Mouse (Mus musculus): ENCODE data around the gene Gm44973. TPM values are rescaled to one million over a fixed set of nuclear protein-coding genes. Genes with fewer than 3 reads are reported as not detected.

Gm44973 gene
- not detected for total RNA-seq (2023)

DNA sequence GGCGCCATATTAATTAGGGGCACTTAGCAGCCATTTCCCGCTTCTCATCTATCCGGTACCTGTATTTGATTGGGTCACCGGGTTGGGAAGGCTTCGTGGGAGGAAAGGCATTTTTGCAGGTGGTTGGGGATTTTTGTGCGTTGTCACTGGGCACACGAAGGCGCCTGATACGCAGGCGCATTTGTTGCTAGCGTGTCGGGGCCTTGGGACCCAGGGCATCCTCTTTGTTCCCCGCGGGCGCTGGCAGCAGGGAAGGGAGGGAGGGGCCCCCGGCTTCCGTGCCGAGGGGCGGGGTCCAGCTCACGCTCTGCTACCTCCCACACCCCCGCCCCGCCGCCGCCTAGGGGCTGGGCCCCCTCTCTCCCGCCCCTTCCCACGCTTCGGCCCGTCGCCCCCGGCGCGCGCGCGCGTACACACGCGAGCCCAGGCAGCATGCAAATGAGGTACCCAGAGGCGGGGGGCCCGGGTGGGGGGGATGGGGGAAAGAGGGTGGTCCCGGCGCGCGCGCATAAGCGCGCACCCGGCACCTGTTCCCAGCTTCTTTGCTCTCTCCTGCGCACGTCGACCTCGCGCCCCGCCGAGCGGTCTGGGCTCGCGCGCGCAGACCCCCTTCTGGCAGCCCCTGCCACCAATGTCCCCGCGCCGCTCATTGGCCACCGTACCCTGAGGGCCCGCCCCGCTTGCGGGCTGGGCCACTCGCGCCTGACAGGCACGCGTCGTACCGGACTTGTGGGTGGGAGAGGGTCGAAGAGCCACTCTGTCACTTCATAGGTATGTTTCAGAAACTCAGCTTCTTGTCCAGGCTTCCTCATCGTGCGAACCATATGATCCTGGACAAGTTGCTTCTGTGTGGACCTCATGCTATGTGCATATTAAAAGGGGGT, at the start of gene Gm44973:
TSS of gene Gm44973 (plus strand) at position 379 of the 884 bp plus-strand sequence.

DNA sequence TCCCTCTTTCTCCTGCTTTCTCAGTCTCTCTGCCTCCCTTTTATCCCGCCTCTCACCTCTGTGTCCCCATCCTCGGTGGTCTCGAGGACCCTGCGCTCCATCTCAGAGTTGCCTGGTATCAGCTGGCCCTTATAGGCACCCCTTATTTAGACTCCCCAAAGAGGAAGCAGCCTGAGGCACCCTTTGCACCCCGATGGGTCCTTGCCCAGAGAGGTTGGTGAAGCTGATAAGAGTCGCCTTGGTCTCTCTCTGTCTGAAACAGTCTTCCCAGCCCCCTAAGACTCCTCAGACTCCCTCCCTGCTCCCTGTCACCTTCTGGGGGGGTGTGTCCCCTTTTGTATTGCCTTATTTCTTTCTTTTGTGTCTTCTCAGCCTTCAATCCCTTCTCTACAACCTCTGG, 44.2 kb upstream of the Gm44973 start, which contains the start of gene Sbk3:
TSS of gene Sbk3 (minus strand) at position 101 of the 400 bp plus-strand sequence.

DNA sequence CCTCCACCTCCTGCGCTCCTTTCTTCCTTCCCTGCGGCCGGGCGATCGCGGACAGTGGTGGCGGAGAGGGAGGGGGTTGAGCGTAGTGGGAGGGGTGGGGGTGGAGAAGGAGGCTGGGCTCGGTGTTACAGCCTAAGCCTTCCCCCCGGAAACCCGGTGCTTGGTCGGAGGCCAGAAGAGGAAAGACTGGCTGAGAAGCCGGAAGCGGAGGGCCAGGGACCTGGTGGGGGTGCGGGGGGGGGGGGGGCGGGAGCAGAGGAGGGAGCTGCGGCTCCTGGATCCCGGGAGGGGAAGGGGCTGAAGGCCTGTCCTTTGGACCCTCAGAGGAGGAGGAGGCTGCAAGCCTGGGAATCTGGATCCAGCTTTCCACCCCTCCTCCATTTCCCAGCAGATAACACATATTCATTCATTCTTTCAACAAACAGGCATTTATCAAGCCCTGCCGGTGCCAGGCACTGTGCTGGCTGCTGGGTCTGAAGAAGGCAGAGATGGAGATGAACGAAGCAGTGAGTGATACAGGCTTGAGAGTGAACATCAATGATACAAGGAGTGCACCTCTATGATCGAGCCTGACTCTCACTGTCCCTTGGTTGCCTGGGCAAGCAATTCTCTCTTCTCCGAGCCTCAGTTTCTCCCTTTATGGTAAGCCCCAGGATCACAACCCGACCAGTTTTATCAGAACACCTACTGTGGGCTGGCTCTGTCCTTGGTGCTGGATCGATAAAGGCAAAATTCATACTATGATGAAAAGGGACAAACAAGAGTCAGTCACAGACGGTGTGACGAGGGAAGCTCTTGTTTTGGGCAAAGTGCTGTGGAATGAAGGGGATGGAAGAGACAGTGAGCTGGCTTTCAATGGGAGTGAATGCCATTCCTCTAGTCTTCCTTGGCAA, 19.0 kb upstream of the Gm44973 start, which contains the start of gene Zfp579:
TSS of gene Zfp579 (minus strand) at position 156 of the 893 bp plus-strand sequence.

DNA sequence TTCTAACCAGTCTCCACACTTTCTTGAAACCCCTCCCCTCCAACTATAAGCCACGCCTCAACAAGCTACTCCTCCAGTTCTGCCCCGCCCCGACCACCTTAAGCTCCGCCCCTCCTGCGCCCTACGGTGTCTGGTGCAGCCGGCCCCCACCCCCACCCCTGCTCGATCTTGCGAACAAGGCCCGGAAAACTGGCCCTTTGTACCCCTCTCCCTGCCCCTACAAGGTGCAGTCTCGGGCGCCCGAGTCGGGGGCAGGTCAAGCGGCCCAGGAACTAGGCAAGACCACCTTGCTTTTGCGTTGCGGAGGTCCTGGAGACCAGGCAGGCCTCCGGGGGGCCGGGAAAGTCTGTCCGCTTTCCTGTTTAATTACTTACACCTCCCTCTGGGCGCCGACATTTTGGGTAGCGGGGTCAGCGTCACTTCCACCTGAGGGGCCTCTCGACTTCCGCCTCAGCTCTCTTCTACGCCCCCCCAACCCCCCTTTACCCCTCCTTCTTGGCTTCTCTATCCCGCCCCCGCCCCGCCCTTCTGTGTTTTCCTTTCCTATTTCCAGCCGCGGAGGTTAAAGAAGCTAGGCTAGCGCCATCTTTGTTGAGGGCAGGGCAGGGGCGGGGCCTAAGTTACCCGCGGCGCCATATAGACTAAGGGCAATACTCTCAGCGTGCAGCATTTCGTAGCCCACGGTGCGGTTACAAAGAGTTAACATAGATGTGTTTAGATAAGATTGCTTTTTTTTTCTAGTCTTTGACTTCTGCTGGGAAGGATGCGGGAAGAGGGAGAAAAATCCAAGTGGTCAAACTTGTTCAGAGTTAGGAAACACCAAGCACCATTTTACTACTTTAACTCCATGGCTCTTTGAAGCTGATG, 812 bp upstream of the Gm44973 start, which contains the start of the genes Zfp524 and Fiz1:
TSS of gene Zfp524 (plus strand) at position 165 of the 867 bp plus-strand sequence.
TSS of gene Fiz1 (minus strand) at position 447 of the 867 bp plus-strand sequence.

DNA sequence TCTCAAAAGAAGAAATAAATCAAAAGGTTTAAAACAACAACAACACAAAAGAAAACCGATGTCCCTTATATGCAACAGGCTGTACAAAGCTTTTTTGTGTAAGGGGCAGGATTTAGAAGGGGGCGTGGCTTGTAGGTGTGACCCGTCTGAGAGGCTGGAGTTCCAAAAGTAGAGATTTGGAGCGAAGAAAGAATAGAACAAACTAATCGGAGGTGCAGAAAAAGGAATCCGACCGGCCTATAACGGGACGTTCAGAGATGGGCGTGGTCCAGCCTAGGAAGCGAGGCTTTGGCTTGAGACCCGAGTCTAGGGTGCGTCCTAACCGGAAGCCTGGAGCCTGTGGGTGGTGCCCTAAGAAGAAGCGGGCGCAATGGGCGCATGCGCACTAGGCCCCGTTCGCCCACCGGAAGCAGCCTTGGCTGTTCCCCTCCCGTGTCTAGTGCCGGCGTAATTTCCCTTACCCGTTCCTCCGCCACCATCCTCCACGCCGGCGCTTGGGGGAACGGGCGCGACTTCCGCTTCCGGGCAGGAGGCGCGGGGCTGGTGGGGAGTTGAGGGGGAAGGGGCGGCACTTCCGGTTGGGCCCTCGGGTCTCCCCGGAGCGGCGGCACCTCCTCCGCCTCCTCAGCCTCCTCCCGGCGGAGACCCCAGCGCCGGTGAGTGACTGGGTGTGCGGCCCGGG, 4.8 kb downstream of the Gm44973 start, which contains the start of the genes Zfp865 and Ccdc106:
TSS of gene Zfp865 (plus strand) at position 377 of the 682 bp plus-strand sequence.
TSS of gene Ccdc106 (plus strand) at position 554 of the 682 bp plus-strand sequence.

DNA sequence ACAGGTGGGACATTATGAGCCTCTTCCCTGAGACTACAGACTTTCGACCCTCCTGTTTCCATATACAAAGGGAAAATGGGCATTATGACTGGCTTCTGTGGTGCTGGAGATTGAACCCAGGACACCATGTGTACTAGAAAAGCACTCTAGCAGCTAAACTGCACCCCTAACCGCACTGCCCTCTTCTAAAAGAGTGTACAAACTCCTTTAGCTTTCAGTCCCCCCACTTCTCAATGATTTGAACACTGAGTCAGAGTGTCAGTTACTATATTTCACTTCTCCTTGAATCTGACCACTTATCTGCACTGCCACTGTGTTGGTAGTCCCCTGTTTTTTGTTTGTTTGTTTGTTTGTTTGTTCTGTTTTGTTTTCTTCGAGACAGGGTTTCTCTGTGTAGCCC, 18.5 kb downstream of the Gm44973 start, which contains the start of gene 4632433K11Rik:
TSS of gene 4632433K11Rik (plus strand) at position 301 of the 400 bp plus-strand sequence.

DNA sequence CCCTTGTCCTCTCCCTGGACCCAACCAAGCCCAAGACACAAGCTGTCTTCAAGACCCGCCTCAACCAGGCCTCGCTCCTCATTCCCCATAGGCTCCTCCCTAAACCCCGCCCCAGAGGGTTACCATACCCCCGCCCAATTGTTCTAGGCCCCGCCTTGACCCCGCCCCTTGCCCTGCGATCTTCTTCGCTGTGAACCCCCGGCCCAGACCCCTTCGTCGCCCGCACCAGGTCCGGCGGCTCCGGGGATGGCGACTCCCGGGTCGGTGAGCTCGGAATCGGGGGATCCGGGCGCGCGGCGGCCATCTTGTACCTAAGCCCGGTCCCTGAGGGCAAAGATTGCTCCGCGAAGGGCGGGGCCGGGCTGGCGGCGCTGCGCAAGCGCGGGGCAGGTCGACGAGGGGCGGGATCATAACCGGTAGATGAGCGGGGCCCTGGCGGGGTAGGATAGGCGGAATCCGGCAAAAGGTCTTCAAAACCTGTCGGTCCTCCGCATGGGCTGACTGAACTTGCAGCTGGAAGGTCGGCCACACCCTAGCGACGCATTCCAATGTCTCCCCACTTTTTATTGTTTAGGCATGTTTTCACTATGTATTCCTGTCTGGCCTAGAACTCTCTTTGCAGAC, 22.9 kb downstream of the Gm44973 start, which contains the start of gene Zfp784:
TSS of gene Zfp784 (minus strand) at position 338 of the 624 bp plus-strand sequence.

DNA sequence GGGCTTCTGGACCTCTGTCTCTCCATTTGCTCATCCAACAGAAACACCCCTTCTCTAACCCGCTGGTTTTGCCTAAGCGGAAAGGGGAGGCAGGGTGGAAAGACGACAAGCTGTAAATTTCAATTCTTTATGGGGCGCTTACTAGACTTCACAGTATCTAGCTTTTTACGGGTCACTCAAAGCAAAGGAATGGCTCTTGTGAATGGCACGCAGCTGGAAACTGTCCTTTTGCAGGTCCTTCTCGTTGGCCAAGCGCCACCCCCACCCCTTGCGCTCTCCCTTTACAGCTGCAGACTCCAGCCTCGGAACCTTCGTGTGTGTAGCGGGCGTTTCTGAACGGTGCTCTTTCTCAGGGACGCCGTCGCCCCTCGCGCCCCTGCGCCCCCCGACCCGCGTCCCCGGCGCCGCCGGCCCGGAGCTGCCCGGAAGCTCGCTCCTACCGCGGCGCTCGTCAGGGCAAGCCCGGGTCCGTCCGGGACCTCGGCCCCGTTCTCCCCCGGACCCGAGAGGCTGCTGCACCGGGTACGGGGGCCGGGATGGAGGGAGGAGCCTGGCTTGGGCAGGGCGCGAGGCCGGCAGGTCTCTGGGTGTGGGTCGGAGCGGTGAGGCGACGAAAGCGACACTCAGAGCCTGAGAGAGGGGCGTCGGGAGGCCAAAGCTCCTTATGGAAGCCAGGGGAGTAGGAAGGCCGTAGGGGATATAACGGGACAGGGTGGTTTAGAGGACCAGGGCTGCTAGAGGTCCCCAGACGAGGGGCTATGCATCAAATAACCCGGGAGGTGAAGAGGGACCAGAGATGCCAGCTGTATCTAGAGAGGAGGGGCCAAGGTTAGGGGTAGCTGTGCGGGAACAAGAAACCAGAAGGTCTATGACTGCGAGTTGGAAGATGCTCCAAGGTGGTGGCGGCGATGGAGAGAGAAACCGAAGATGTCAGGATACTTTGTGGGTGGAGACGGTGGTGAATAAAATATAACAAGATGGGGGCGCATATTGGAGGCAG, 36.2 kb downstream of the Gm44973 start, which contains the start of gene Zfp580:
TSS of gene Zfp580 (plus strand) at position 346 of the 1,000 bp plus-strand sequence.

DNA sequence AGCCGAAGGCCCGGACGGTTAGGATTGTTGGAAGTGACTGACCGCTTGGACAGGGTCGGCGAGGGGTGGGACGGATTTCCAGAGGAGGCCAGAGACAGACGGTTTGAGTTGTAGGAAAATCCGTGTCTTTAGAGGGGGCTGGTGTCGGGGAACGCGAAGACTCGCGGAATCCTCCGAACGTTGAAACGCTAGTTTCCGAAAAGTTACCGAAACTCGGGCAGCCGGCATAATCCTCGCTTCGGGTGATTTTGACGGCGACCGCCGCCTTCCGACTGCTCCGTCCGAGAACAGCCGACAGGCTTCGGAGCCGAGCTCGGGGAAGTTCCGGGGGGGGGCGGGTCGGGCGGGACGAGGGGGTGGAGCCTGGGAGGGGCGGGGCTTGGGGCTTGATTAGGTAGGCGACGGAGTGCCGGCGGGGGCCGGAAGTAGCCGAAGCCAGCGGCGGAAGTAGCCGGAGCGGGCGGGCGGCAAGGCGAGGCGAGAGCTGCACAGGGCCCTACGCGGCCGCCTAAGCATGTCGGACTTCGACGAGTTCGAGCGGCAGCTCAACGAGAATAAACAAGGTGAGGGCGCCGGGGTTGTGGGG, 46.6 kb downstream of the Gm44973 start, which contains the start of gene U2af2:
TSS of gene U2af2 (plus strand) at position 370 of the 586 bp plus-strand sequence.

DNA sequence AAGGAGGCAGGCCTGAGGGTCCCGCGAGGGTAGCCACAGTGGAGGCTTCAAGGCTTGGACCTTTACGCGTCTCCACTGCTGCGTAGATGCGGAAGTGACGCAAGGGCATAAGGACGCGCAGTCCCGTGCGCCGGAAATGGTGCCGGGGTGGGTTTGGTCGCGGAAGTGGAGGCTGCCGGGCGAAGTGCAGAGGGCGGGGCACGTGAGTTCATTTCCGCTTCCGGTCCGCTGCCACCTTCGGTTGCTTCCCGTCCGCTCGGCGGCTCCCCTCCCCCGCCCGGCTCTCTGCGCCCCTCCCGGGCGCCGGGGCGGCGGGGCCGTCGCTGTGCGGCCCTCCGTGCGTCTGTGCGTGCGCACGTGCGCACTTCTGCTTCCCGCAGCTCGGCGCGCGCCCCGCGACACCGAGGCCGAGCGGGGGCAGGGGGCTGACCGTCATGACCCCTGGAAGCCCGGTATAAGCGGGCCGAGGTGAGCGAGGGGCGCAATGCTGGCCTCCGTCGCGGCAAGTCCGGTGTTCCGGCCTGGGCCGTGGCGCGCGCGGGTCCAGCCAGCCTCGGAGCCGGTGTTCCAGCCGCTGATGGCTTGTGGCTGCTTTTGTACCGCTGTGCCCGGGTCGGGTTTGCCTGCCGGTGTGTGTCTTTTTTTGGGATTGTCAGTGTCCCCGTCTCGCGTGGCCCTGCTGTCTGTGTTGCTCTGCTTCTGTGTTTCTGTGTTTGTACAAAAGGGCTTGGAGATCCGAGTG, 64.9 kb downstream of the Gm44973 start, which contains the start of gene Epn1:
TSS of gene Epn1 (plus strand) at position 226 of the 742 bp plus-strand sequence.

Other genes starting within 250 kb of the Gm44973 start
- not detected for gene Fam71e2, start 244.2 kb upstream of the Gm44973 start, total RNA-seq (2023)
- not detected for gene Il11, start 232.6 kb upstream of the Gm44973 start, total RNA-seq (2023)
- gene Tmem190, start 232.6 kb upstream of the Gm44973 start, total RNA-seq (2023), result not detected
- 2.7 TPM for gene Tmem238, start 225.8 kb upstream of the Gm44973 start, total RNA-seq (2023)
- gene Rpl28, start 222.6 kb upstream of the Gm44973 start, total RNA-seq (2023), result 2,201 TPM
- gene Ube2s, start 202.9 kb upstream of the Gm44973 start, total RNA-seq (2023), result 163 TPM
- 2.3 TPM for gene Shisa7, start 170.8 kb upstream of the Gm44973 start, total RNA-seq (2023)
- 9.7 TPM for gene Isoc2b, start 145.2 kb upstream of the Gm44973 start, total RNA-seq (2023)
- gene Isoc2a, start 138.3 kb upstream of the Gm44973 start, total RNA-seq (2023), result 13.4 TPM
- not detected for gene Gm36210, start 109.0 kb upstream of the Gm44973 start, total RNA-seq (2023)
- 35.2 TPM for gene Zfp628, start 100.3 kb upstream of the Gm44973 start, total RNA-seq (2023)
- 13.9 TPM for gene Nat14, start 93.5 kb upstream of the Gm44973 start, total RNA-seq (2023)
- gene Ssc5d, start 89.7 kb upstream of the Gm44973 start, total RNA-seq (2023), result 0.47 TPM
- not detected for gene Sbk2, start 51.1 kb upstream of the Gm44973 start, total RNA-seq (2023)
- not detected for gene Sbk3, start 44.3 kb upstream of the Gm44973 start, total RNA-seq (2023)
- 34.3 TPM for gene Zfp579, start 19.3 kb upstream of the Gm44973 start, total RNA-seq (2023)
- 14.7 TPM for gene Zfp524, start 1.1 kb upstream of the Gm44973 start, total RNA-seq (2023)
- 47.3 TPM for gene Fiz1, start 799 bp upstream of the Gm44973 start, total RNA-seq (2023)
- 57.5 TPM for gene Zfp865, start 4.9 kb downstream of the Gm44973 start, total RNA-seq (2023)
- 0.44 TPM for gene Ccdc106, start 5.1 kb downstream of the Gm44973 start, total RNA-seq (2023)
- gene 4632433K11Rik, start 18.6 kb downstream of the Gm44973 start, total RNA-seq (2023), result not detected
- 7.4 TPM for gene Zfp784, start 22.9 kb downstream of the Gm44973 start, total RNA-seq (2023)
- gene Zfp580, start 36.0 kb downstream of the Gm44973 start, total RNA-seq (2023), result 2.9 TPM
- 436 TPM for gene U2af2, start 46.6 kb downstream of the Gm44973 start, total RNA-seq (2023)
- 110 TPM for gene Epn1, start 64.7 kb downstream of the Gm44973 start, total RNA-seq (2023)
- not detected for gene Rfpl4, start 101.5 kb downstream of the Gm44973 start, total RNA-seq (2023)
- not detected for gene Rasl2-9, start 110.5 kb downstream of the Gm44973 start, total RNA-seq (2023)
- gene Vmn1r55, start 134.2 kb downstream of the Gm44973 start, total RNA-seq (2023), result not detected
- gene Vmn1r56, start 181.3 kb downstream of the Gm44973 start, total RNA-seq (2023), result not detected
- gene Vmn1r57, start 203.0 kb downstream of the Gm44973 start, total RNA-seq (2023), result not detected

All from CD4-positive naive resting alpha-beta T cell, adult 57 days (primary cell).